ENCODE assay signal across 18 mouse cellular contexts in the genomic region with DNA sequence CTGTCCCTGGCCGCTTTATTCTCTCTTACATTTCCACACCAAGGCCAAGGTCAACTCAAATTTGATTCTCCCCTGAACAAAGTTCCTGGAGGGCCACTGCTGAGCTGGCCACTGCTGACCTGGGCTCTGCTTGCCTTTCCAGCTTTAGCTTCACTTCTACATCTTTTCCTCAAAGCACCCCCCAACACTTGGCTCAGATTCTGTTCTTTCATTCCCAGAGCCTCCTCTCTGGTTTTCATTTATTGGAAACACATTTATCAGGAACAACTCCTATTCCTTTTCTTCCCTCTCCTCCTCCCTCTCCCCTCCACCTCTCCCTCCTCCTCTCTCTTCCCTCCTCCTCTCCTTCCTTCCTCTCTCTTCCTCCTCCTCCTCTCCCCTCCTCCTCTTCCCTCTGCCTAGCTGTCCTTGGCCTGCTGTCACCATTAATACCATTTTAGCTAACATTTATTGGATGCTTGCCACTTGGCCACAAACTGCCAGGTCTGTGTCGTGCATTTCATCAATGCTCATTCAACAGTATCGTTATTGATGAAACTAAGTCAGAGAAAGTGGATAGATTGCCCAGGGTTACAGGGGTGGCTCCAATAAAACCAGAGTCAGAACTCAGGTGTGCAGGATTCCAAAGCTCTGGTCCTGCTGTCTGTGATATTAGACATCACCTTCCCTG. TPM values are rescaled to one million over a fixed set of nuclear protein-coding genes. Genes with fewer than 3 reads are reported as not detected.
DNase-seq lines count a peak whose midpoint lies in the region; ATAC-seq and TF ChIP-seq lines count a peak whose summit lies in the region.
"Had no signal": no experiment of that assay in that cellular context is flagged by ENCODE, and none has a peak within 500 bp of the region (broad histone marks: within the 10 kb centered on the region; RNA-seq: fewer than 3 reads in every experiment).

No protein-coding gene starts in this region.

- peak; percentile 48 for DNase-seq in heart, adult 11 months
- DNase-seq in heart, adult 2 months = no peak
- DNase-seq in liver, adult 2 months (ENCODE audit: extremely low read depth, low read depth, low spot score) = peak; percentile 96
- DNase-seq in liver = no peak
- peak; percentile 80 for DNase-seq in NIH3T3 (ENCODE audit: low read depth)
- DNase-seq: adrenal gland, adult 8-10 months; cerebellum, adult 9-11 months; gastrocnemius, postnatal 14 days; heart, postnatal 4 days; lung, postnatal 4 days had no signal

- peak overlapping the region; percentile 26; the same call in 1 of the 2 replicates for H3K4me2 ChIP-seq in liver, embryonic 16.5 days (ENCODE audit: low read depth, low read length)
- H3K4me2 ChIP-seq: embryonic facial prominence, embryonic 12.5 days; heart, embryonic 15.5 days; limb, embryonic 12.5 days; lung, embryonic 15.5 days had no signal

- H3K36me3 ChIP-seq in heart, adult 2 months (ENCODE audit: control insufficient read depth, insufficient read depth, low read length) = no peaks in the 10 kb centered on the region
- no peaks in the 10 kb centered on the region for H3K36me3 ChIP-seq in liver, adult 2 months (ENCODE audit: control insufficient read depth, insufficient read depth, low read length)
- no peaks in the 10 kb centered on the region for H3K36me3 ChIP-seq in liver, embryonic 16.5 days (ENCODE audit: control insufficient read depth, insufficient read depth)
- H3K36me3 ChIP-seq: embryonic facial prominence, embryonic 12.5 days; heart, embryonic 15.5 days; limb, embryonic 12.5 days; lung, embryonic 15.5 days had no signal

- no peak for TF ChIP-seq EP300 in heart, adult 2 months (IDR thresholded peaks at IDR 0.05; ENCODE audit: insufficient read depth, low read depth, low read length)

- no peak for TF ChIP-seq POLR2A in heart, adult 2 months (IDR thresholded peaks at IDR 0.05; ENCODE audit: insufficient read depth, low read depth, low read length)
- TF ChIP-seq POLR2A in liver, adult 2 months (IDR thresholded peaks at IDR 0.05; ENCODE audit: extremely low read depth, insufficient read depth, low read length) = no peak

- ATAC-seq in liver, embryonic 16.5 days (ENCODE audit: low read depth) = no peak
- no peak for ATAC-seq in frontal cortex, adult (ENCODE audit: low TSS enrichment)

- WGBS in heart, adult 2 months = 58% methylated on average over 3 of the region's 3 CpGs
- WGBS in liver, adult 2 months = 33% methylated on average over 3 of the region's 3 CpGs
- 45% methylated on average over 3 of the region's 3 CpGs for WGBS in liver, embryonic 16.5 days (ENCODE audit: insufficient replicate concordance)

- no peak overlapping the region for H3K9ac ChIP-seq in heart, adult 2 months (ENCODE audit: low read depth, low read length)
- no peak overlapping the region for H3K9ac ChIP-seq in liver, adult 2 months (ENCODE audit: low read depth, low read length)
- H3K9ac ChIP-seq in liver, embryonic 16.5 days (ENCODE audit: low read depth, low read length) = no peak overlapping the region
- H3K9ac ChIP-seq: embryonic facial prominence, embryonic 12.5 days; heart, embryonic 15.5 days; limb, embryonic 12.5 days; lung, embryonic 15.5 days had no signal

- no peak overlapping the region for H3K4me3 ChIP-seq in heart, adult 2 months
- H3K4me3 ChIP-seq in liver, adult 2 months (ENCODE audit: insufficient read depth, low read depth, low read length) = no peak overlapping the region
- no peak overlapping the region for H3K4me3 ChIP-seq in liver, embryonic 16.5 days (ENCODE audit: low read depth, low read length)
- H3K4me3 ChIP-seq: embryonic facial prominence, embryonic 12.5 days; heart, embryonic 15.5 days; limb, embryonic 12.5 days; lung, embryonic 15.5 days; myocyte had no signal

- H3K4me1 ChIP-seq in heart, adult 2 months (ENCODE audit: control insufficient read depth, insufficient read depth, low read length) = peaks cover 1% of the 10 kb centered on the region; the same call in 1 of the 2 replicates
- H3K4me1 ChIP-seq in liver, adult 2 months (ENCODE audit: control insufficient read depth, insufficient read depth, low read length) = peaks cover 30% of the 10 kb centered on the region
- H3K4me1 ChIP-seq in liver, embryonic 16.5 days (ENCODE audit: control insufficient read depth, low read depth, low read length) = peaks cover 4% of the 10 kb centered on the region; the same call in 1 of the 2 replicates

- TF ChIP-seq CTCF in heart, adult 2 months (IDR thresholded peaks at IDR 0.05) = no peak
- no peak for TF ChIP-seq CTCF in liver, adult 2 months (IDR thresholded peaks at IDR 0.05; ENCODE audit: low read depth, low read length)

- H3K9me3 ChIP-seq in liver, embryonic 16.5 days (replicated peaks; ENCODE audit: control insufficient read depth, low read length) = no peaks in the 10 kb centered on the region
- H3K9me3 ChIP-seq: embryonic facial prominence, embryonic 12.5 days; heart, embryonic 15.5 days; limb, embryonic 12.5 days; lung, embryonic 15.5 days had no signal

- intact Hi-C loops in heart, adult 2 months (cut with DNase I) = no loop called here

- no peaks in the 10 kb centered on the region for H3K27me3 ChIP-seq in heart, adult 2 months (ENCODE audit: control insufficient read depth, insufficient read depth, low read length)
- no peaks in the 10 kb centered on the region for H3K27me3 ChIP-seq in liver, adult 2 months (ENCODE audit: control insufficient read depth, insufficient read depth, low read length)
- H3K27me3 ChIP-seq in liver, embryonic 16.5 days (ENCODE audit: control insufficient read depth, insufficient read depth, low read depth, low read length) = peaks cover 19% of the 10 kb centered on the region

- H3K27ac ChIP-seq in heart, adult 2 months = no peak overlapping the region
- peak overlapping the region; percentile 53 for H3K27ac ChIP-seq in liver, adult 2 months (replicated peaks; ENCODE audit: insufficient read depth, low read depth, low read length)
- peak overlapping the region; percentile 57; the same call in 1 of the 2 replicates for H3K27ac ChIP-seq in liver, embryonic 16.5 days (ENCODE audit: low read length)
- H3K27ac ChIP-seq: embryonic facial prominence, embryonic 12.5 days; heart, embryonic 15.5 days; limb, embryonic 12.5 days; lung, embryonic 15.5 days; stomach, postnatal 0 days had no signal

- H3K79me2 ChIP-seq in heart, adult 2 months (replicated peaks; ENCODE audit: control insufficient read depth, insufficient read depth, low read length) = no peaks in the 10 kb centered on the region
- peaks cover 6% of the 10 kb centered on the region; the same call in 1 of the 2 replicates for H3K79me2 ChIP-seq in liver, adult 2 months (ENCODE audit: control insufficient read depth, insufficient read depth, low read length)

RNA-seq across cellular contexts. Expression of a gene that starts 3.2 kb away (rescaled TPM):
- 1 to 10 TPM; 5.4 to 5.9 TPM for total RNA-seq in heart, adult 2 months (2021)
- polyA plus RNA-seq in heart, adult 2 months (2012; rRNA removed) = 4.5 and 15.8 TPM in 2 replicates
- 43.1 and 50.7 TPM in 2 replicates for total RNA-seq in liver, adult 2 months (2014; rRNA removed)
- polyA plus RNA-seq in liver, adult 2 months (2012; rRNA removed) = 80.8 and 86.1 TPM in 2 replicates
- polyA plus RNA-seq in liver, embryonic 16.5 days (2015; fragmentation: Nextera tagmentation; extraction: Ambion mirVana) = 37.9 and 44.7 TPM in 2 replicates

Comparison
In these comparisons a context has a peak if more than half of its experiments do, and no peak if none do; other contexts are left out.
1. DNase-seq: peak in heart, adult 11 months (single experiment), liver, adult 2 months (single experiment) and NIH3T3 (single experiment); none in heart, adult 2 months (0 of 2) and liver (single experiment).